Mouse (Mus musculus) bone marrow, adult 2 months (tissue): Measurements from ENCODE around the gene Clic6.

Source experiments
- CTCF ChIP-seq: fragments of 200-500 bp; IDR thresholded peaks from 2 replicates; pipeline ENCODE4 v1.5.1; 2011; ENCODE audit warnings: low read length, control low read depth; ENCODE audit not compliant: control insufficient read depth, insufficient read depth
- POLR2A ChIP-seq: fragments of 200-500 bp; IDR thresholded peaks from 2 replicates; pipeline ENCODE4 v1.6.1; 2011; ENCODE audit warnings: low read depth, mild to moderate bottlenecking, control low read depth, low read length, borderline replicate concordance; ENCODE audit not compliant: control insufficient read depth

DNA sequence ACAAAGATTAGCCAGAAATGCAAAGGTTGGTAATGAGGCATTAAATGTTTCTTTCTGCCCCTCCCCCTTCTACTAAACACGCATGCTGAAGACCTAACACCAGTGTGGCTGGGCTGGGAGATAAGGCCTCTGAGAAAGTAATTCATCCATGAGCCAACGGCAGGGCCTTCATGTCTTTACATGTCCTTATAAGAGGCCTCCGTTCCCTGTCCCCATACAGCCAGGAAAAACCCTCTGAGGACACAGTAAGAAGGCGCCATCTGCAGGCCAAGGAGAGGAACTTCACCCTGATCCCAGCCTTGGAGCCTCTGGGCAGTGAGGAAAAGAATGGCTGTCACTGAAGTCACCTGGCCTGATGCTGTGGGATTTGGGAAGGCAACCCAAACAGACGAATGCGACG, 27.9 kb upstream of the Clic6 start:
- TF ChIP-seq CTCF, result peak; percentile 85
- no peak for TF ChIP-seq POLR2A
